Mouse (Mus musculus): ENCODE measurements at regions not wholly inside any gene's neighbourhood (a gene's known extent, or its start where the extent isn't known, plus 50 kb on each side); places are given as distances from the start of the nearest gene placed in this dataset.

- TF ChIP-seq GATA1 (IDR thresholded peaks at IDR 0.05; ENCODE audit: borderline replicate concordance, low read length) (no peak), FLI1 (IDR thresholded peaks at IDR 0.05; ENCODE audit: low read length) (no peak)
Measured at GRCm38 (mm10) chr8:86322494-86322893, 258.0 kb downstream of the Abcc12 start.
